Mouse (Mus musculus): ENCODE data around the gene Prss46. TPM values are rescaled to one million over a fixed set of nuclear protein-coding genes. Genes with fewer than 3 reads are reported as not detected.

The Prss46 gene
- total and polyA plus RNA-seq, 3 experiments, result not detected

DNA sequence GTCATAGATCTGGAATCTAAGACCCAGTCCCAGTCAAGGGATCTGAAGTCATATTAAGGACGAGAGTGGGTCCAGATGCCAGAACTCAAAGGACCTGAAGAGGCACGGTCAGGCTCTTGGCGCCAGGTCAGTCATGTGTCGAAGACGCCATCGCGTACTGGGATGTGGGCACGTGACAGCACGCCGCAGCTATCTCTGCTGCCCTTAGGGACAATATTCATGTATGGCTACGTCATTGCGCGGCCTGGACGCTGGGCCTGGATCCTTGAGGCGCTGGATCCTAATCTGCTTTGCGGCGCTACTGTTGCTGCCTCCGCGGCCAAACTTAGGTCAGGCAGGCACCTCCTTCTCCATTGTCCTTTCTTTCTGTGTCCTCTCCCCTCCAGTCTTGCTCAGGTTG is 9.9 kb upstream of the Prss46 start, which contains the start of gene Prss45:
Gene Prss45 (plus strand): TSS at position 178 of the 400 bp plus-strand sequence.
- Histone ChIP-seq H3K36me3 (replicated peaks in 1 of 2; ENCODE audit: control insufficient read depth in 1 of 2, insufficient read depth in 1 of 2, low read length in 1 of 2) (no peaks in the 10 kb centered on the region), H3K79me2 (replicated peaks; ENCODE audit: control insufficient read depth, extremely low read depth, insufficient read depth, poor library complexity, severe bottlenecking) (no peaks in the 10 kb centered on the region), H3K4me1 (ENCODE audit: control insufficient read depth in 1 of 2, insufficient read depth in 2 of 2) (peaks cover 0 to 3% of the 10 kb centered on the region in 2 experiments; a peak in 1 of 4 replicates), H3K27me3 (replicated peaks) (peaks cover 1% of the 10 kb centered on the region), H3K27ac (ENCODE audit: insufficient read depth, low read depth) (no peak within 1 kb of the TSS), H3K4me2 (ENCODE audit: insufficient read depth, low read depth, poor library complexity, severe bottlenecking) (no peak within 1 kb of the TSS), H3K9me3 (replicated peaks; ENCODE audit: low read length) (no peaks in the 10 kb centered on the region), H3K9ac (ENCODE audit: insufficient read depth, low read depth) (no peak within 1 kb of the TSS), H3K4me3 (replicated peaks in 1 of 3; ENCODE audit: low read depth in 2 of 3, low read length in 2 of 3, poor library complexity in 1 of 3) (no peak within 1 kb of the TSS)
- dilution Hi-C loops (cut with MboI; ENCODE audit: extremely low pct_ligation_motif_present, extremely low pct_unique_long_range_greater_than_20kb, low sequenced_read_pairs) (no loop called here), in situ Hi-C loops (cut with MboI; ENCODE audit: low pct_ligation_motif_present, low pct_unique_long_range_greater_than_20kb, low sequenced_read_pairs) (no loop called here)
- no peak for DNase-seq (ENCODE audit: extremely low read depth)
- TF ChIP-seq MAFK (IDR thresholded peaks at IDR 0.05; ENCODE audit: insufficient replicate concordance, low read length) (no peak), NRF1 (IDR thresholded peaks at IDR 0.05; ENCODE audit: low read depth, low read length) (no peak), ETS1 (conservative IDR thresholded peaks at IDR 0.05; ENCODE audit: low read depth, low read length) (no peak), POLR2AphosphoS2 (IDR thresholded peaks at IDR 0.05; ENCODE audit: low read depth, low read length) (no peak)

DNA sequence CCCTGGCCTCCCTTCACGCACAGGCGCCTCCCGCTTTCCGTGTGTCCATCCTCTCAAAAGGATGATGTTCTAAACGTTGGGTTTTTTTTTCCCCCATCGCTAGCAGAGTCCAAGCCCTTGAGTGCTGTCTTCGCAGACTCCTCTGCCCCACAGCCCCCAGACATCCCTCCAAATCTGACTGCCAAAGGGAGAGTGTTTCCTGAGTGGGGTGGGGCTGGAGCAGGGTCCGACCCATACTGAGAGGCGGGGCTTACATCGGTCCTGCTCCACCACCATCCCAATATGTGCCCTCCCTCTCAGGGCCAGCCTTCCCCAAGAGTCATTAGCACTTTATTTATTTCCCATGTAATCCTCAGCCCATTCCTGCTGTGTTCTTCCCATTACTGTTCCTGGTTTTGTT is 9.3 kb upstream of the Prss46 start:
- dilution Hi-C loops (cut with MboI; ENCODE audit: extremely low pct_ligation_motif_present, extremely low pct_unique_long_range_greater_than_20kb, low sequenced_read_pairs) (no loop called here), in situ Hi-C loops (cut with MboI; ENCODE audit: low pct_ligation_motif_present, low pct_unique_long_range_greater_than_20kb, low sequenced_read_pairs) (no loop called here)
- H3K36me3 ChIP-seq (replicated peaks in 1 of 2; ENCODE audit: control insufficient read depth in 1 of 2, insufficient read depth in 1 of 2, low read length in 1 of 2), result no peaks in the 10 kb centered on the region
- no peak overlapping the region for H3K4me3 ChIP-seq (replicated peaks in 1 of 3; ENCODE audit: low read depth in 2 of 3, low read length in 2 of 3, poor library complexity in 1 of 3)
- H3K4me2 ChIP-seq (ENCODE audit: insufficient read depth, low read depth, poor library complexity, severe bottlenecking), result no peak overlapping the region
- no peak overlapping the region for H3K9ac ChIP-seq (ENCODE audit: insufficient read depth, low read depth)
- H3K9me3 ChIP-seq (replicated peaks; ENCODE audit: low read length), result no peaks in the 10 kb centered on the region
- no peaks in the 10 kb centered on the region for H3K79me2 ChIP-seq (replicated peaks; ENCODE audit: control insufficient read depth, extremely low read depth, insufficient read depth, poor library complexity, severe bottlenecking)
- no peak for DNase-seq (ENCODE audit: extremely low read depth)
- TF ChIP-seq TBP (conservative IDR thresholded peaks at IDR 0.05; ENCODE audit: low read depth, low read length) (no peak), BHLHE40 (IDR thresholded peaks at IDR 0.05; ENCODE audit: low read depth, low read length) (no peak), USF2 (conservative IDR thresholded peaks at IDR 0.05; ENCODE audit: low read depth, low read length) (no peak), MAFK (IDR thresholded peaks at IDR 0.05; ENCODE audit: insufficient replicate concordance, low read length) (no peak)
- H3K27me3 ChIP-seq (replicated peaks), result peaks cover 1% of the 10 kb centered on the region
- no peak overlapping the region for H3K27ac ChIP-seq (ENCODE audit: insufficient read depth, low read depth)
- peaks cover 0 to 3% of the 10 kb centered on the region in 2 experiments; a peak in 1 of 4 replicates for H3K4me1 ChIP-seq (ENCODE audit: control insufficient read depth in 1 of 2, insufficient read depth in 2 of 2)

DNA sequence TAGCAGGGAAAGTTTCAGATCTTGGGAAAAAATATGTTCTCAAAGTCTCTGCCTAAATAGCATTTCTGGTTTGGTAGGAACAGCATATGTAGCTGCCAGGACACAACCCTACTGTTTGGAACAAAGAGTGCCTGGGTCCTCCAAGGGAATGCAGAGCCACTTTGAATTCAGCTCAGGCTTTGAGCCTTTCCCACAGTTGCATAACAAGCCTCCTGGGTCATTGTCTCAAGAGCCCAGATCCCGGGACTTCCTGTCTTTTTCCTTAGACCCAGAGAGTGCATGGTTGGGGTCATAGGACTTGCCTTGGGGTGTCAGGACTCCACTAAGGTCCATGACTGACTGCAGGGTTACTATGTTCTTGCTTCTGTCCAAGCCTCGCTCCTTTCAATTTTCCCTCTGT is 8.2 kb upstream of the Prss46 start:
- Histone ChIP-seq H3K4me1 (ENCODE audit: control insufficient read depth in 1 of 2, insufficient read depth in 2 of 2) (peaks cover 0 to 3% of the 10 kb centered on the region in 2 experiments; a peak in 1 of 4 replicates), H3K9me3 (replicated peaks; ENCODE audit: low read length) (no peaks in the 10 kb centered on the region), H3K27me3 (replicated peaks) (peaks cover 1% of the 10 kb centered on the region), H3K79me2 (replicated peaks; ENCODE audit: control insufficient read depth, extremely low read depth, insufficient read depth, poor library complexity, severe bottlenecking) (no peaks in the 10 kb centered on the region), H3K36me3 (replicated peaks in 1 of 2; ENCODE audit: control insufficient read depth in 1 of 2, insufficient read depth in 1 of 2, low read length in 1 of 2) (no peaks in the 10 kb centered on the region), H3K9ac (ENCODE audit: insufficient read depth, low read depth) (no peak overlapping the region), H3K4me3 (replicated peaks in 1 of 3; ENCODE audit: low read depth in 2 of 3, low read length in 2 of 3, poor library complexity in 1 of 3) (no peak overlapping the region), H3K27ac (ENCODE audit: insufficient read depth, low read depth) (no peak overlapping the region), H3K4me2 (ENCODE audit: insufficient read depth, low read depth, poor library complexity, severe bottlenecking) (no peak overlapping the region)
- no peak for DNase-seq (ENCODE audit: extremely low read depth)
- in situ Hi-C loops (cut with MboI; ENCODE audit: low pct_ligation_motif_present, low pct_unique_long_range_greater_than_20kb, low sequenced_read_pairs), result no loop called here
- no peak for TF ChIP-seq MEF2A (IDR thresholded peaks at IDR 0.05; ENCODE audit: borderline replicate concordance, low read depth, low read length)
- TF ChIP-seq RAD21 (IDR thresholded peaks at IDR 0.05; ENCODE audit: low read depth, low read length), result no peak
- no peak for TF ChIP-seq ZNF384 (IDR thresholded peaks at IDR 0.05; ENCODE audit: low read depth, low read length)
- TF ChIP-seq ELF1 (IDR thresholded peaks at IDR 0.05; ENCODE audit: low read depth, low read length), result no peak
- no peak for TF ChIP-seq USF2 (conservative IDR thresholded peaks at IDR 0.05; ENCODE audit: low read depth, low read length)
- no peak for TF ChIP-seq TCF12 (IDR thresholded peaks at IDR 0.05; ENCODE audit: low read depth, low read length)
- TF ChIP-seq NRF1 (IDR thresholded peaks at IDR 0.05; ENCODE audit: low read depth, low read length), result no peak
- TF ChIP-seq CHD2 (IDR thresholded peaks at IDR 0.05; ENCODE audit: low read length), result no peak
- dilution Hi-C loops (cut with MboI; ENCODE audit: extremely low pct_ligation_motif_present, extremely low pct_unique_long_range_greater_than_20kb, low sequenced_read_pairs), result no loop called here

All from CH12.LX (cell line).